Mouse (Mus musculus): ENCODE results near the gene Fuz. TPM values are rescaled to one million over a fixed set of nuclear protein-coding genes. Genes with fewer than 3 reads are reported as not detected.
A peak's percentile ranks its signal among the peaks of the same experiment; 100 is the strongest.
"Not testable (repeated sequence)": the region's sequence is repeated elsewhere in the genome, so short reads cannot be mapped to it uniquely, and the experiment has no call there.

The Fuz gene
- total RNA-seq, 2 experiments from 2014 or later, result 12.0 to 18.3 TPM

- no peak for ATAC-seq (replicated peaks; ENCODE audit: low FRiP score, low TSS enrichment, poor library complexity, severe bottlenecking)
These were observed 36.0 kb upstream of the Fuz start for GRCm38 (mm10) chr7:44859896-44860295.

GRCm38 (mm10) chr7:44860576-44861428 is 35.1 kb upstream of the Fuz start:
- ATAC-seq (replicated peaks; ENCODE audit: low FRiP score, low TSS enrichment, poor library complexity, severe bottlenecking), result peak; percentile 34; the same call in 1 of the 2 replicates

- ATAC-seq (replicated peaks; ENCODE audit: low FRiP score, low TSS enrichment, poor library complexity, severe bottlenecking), result no peak
These were observed 34.5 kb upstream of the Fuz start for GRCm38 (mm10) chr7:44861429-44861816.

- ATAC-seq (replicated peaks; ENCODE audit: low FRiP score, low TSS enrichment, poor library complexity, severe bottlenecking), result no peak
These were observed 33.4 kb upstream of the Fuz start for GRCm38 (mm10) chr7:44862434-44862833.

- ATAC-seq (replicated peaks; ENCODE audit: low FRiP score, low TSS enrichment, poor library complexity, severe bottlenecking), result no peak
These were observed 32.7 kb upstream of the Fuz start for GRCm38 (mm10) chr7:44863210-44863609.

- ATAC-seq (replicated peaks; ENCODE audit: low FRiP score, low TSS enrichment, poor library complexity, severe bottlenecking), result no peak
These were observed 31.8 kb upstream of the Fuz start for GRCm38 (mm10) chr7:44863982-44864494.

GRCm38 (mm10) chr7:44864595-44865542 is 31.0 kb upstream of the Fuz start:
- ATAC-seq (replicated peaks; ENCODE audit: low FRiP score, low TSS enrichment, poor library complexity, severe bottlenecking), result 0 out of 2 replicates have a peak, but pooled peaks have one; percentile 15

GRCm38 (mm10) chr7:44866276-44867009 is 29.4 kb upstream of the Fuz start:
- ATAC-seq (replicated peaks; ENCODE audit: low FRiP score, low TSS enrichment, poor library complexity, severe bottlenecking), result peak; percentile 22

- no peak for ATAC-seq (replicated peaks; ENCODE audit: low FRiP score, low TSS enrichment, poor library complexity, severe bottlenecking)
These were observed 28.7 kb upstream of the Fuz start for GRCm38 (mm10) chr7:44867010-44867702.

- no peak for ATAC-seq (replicated peaks; ENCODE audit: low FRiP score, low TSS enrichment, poor library complexity, severe bottlenecking)
These were observed 28.1 kb upstream of the Fuz start for GRCm38 (mm10) chr7:44867802-44868201.

GRCm38 (mm10) chr7:44868465-44868864 is 27.4 kb upstream of the Fuz start:
- ATAC-seq (replicated peaks; ENCODE audit: low FRiP score, low TSS enrichment, poor library complexity, severe bottlenecking), result no peak

- ATAC-seq (replicated peaks; ENCODE audit: low FRiP score, low TSS enrichment, poor library complexity, severe bottlenecking), result no peak
These were observed 26.8 kb upstream of the Fuz start for GRCm38 (mm10) chr7:44868919-44869696.

GRCm38 (mm10) chr7:44869697-44870528 is 26.0 kb upstream of the Fuz start, which contains the start of gene Ptov1:
Ptov1 (minus strand) TSS chr7:44869788.
- ATAC-seq (replicated peaks; ENCODE audit: low FRiP score, low TSS enrichment, poor library complexity, severe bottlenecking), result peak; percentile 84

GRCm38 (mm10) chr7:44870614-44871013 is 25.3 kb upstream of the Fuz start:
- ATAC-seq (replicated peaks; ENCODE audit: low FRiP score, low TSS enrichment, poor library complexity, severe bottlenecking), result no peak

GRCm38 (mm10) chr7:44871181-44871580 is 24.7 kb upstream of the Fuz start:
- no peak for ATAC-seq (replicated peaks; ENCODE audit: low FRiP score, low TSS enrichment, poor library complexity, severe bottlenecking)

GRCm38 (mm10) chr7:44871774-44872173 is 24.1 kb upstream of the Fuz start:
- not testable (repeated sequence) for ATAC-seq (replicated peaks; ENCODE audit: low FRiP score, low TSS enrichment, poor library complexity, severe bottlenecking)

GRCm38 (mm10) chr7:44877833-44878232 is 18.0 kb upstream of the Fuz start:
- ATAC-seq (replicated peaks; ENCODE audit: low FRiP score, low TSS enrichment, poor library complexity, severe bottlenecking), result no peak

Measured in megakaryocyte-erythroid progenitor cell, adult 5-6 weeks (primary cell).